Mouse (Mus musculus): Measurements from ENCODE around the gene Fam227a.

- TF ChIP-seq EP300 (IDR thresholded peaks at IDR 0.05) (no peak), CTCF (IDR thresholded peaks at IDR 0.05) (no peak)
These were observed 77.2 kb downstream of the Fam227a start for GRCm38 (mm10) chr15:79581581-79581980.
